Mouse (Mus musculus): ENCODE measurements around the gene Gm20388. TPM values are rescaled to one million over a fixed set of nuclear protein-coding genes. Genes with fewer than 3 reads are reported as not detected.

Gm20388 gene
- polyA plus RNA-seq, 1 experiment = 49.7 TPM

DNA sequence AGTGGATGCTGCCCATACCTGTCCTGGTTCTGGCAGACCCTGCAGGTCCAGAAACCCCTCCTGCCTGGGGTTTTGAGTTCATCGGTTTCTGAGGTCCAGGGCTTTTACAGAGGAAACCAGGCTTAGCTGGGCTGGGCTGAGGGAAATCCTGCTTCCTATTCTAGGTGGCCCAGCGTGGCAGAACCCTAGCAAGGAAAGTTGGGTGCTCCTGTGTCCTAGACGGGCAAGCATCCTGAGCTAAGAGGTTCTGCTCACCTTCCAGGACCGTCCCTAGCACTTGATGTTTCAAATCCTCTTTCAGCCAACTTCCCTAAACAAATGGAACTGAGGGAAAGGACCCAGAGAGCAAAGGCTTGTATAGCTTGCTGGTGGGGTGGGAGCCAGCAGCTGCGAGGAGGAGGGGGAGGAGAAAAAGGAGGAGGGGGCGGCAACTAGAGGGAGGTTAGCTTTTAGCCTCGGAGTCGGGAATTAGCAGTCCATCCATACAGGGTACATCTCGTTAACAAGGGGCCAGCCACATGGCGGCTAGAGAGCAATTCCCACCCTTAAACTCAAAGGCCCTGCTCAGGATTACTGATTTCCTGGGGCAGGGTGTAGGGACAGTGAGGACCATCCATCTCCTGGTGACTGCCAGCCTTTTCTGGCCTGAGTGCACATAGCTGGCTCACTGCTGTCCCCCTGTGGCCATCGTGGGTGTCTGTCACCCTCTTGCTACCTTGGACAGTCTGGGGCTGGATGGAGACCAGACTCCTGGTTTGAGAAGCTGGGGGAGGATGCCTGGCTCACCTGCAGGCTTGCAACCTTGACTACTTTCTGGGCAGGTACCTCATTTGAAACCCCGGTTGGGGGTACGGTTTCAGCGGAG lies 624.1 kb downstream of the Gm20388 start:
- WGBS = 31% methylated on average over 14 of the region's 14 CpGs
- Histone ChIP-seq H3K36me3 (ENCODE audit: control insufficient read depth, insufficient read depth, low read length) (no peaks in the 10 kb centered on the region), H3K4me1 (ENCODE audit: control insufficient read depth, insufficient read depth, low read length) (peaks cover 13% of the 10 kb centered on the region; the same call in 1 of the 2 replicates), H3K27ac (ENCODE audit: insufficient read depth, low read depth, low read length) (no peak overlapping the region), H3K27me3 (replicated peaks; ENCODE audit: control insufficient read depth, insufficient read depth, low read length) (no peaks in the 10 kb centered on the region), H3K4me3 (ENCODE audit: insufficient read depth, low read depth, low read length) (no peak overlapping the region)
- peak; percentile 100; the same call in 1 of the 2 replicates for TF ChIP-seq CTCF (conservative IDR thresholded peaks at IDR 0.05; ENCODE audit: insufficient read depth, insufficient read length, low read depth, low read length)
- TF ChIP-seq POLR2A (IDR thresholded peaks at IDR 0.05; ENCODE audit: low read depth, low read length) = no peak
- peak; percentile 92 for DNase-seq

- WGBS = 1% methylated on average over 76 of the region's 79 CpGs
- no peak for DNase-seq
- peaks cover 21% of the 10 kb centered on the region; the same call in 1 of the 2 replicates for H3K4me1 ChIP-seq (ENCODE audit: control insufficient read depth, insufficient read depth, low read length)
Measured at GRCm38 (mm10) chr8:120535452-120536305, 625.0 kb downstream of the Gm20388 start.

GRCm38 (mm10) chr8:120536306-120537206 lies 625.9 kb downstream of the Gm20388 start:
- no peak for DNase-seq
- Histone ChIP-seq H3K4me1 (ENCODE audit: control insufficient read depth, insufficient read depth, low read length) (peaks cover 24% of the 10 kb centered on the region), H3K4me3 (ENCODE audit: insufficient read depth, low read depth, low read length) (peak overlapping the region; percentile 70), H3K27me3 (replicated peaks; ENCODE audit: control insufficient read depth, insufficient read depth, low read length) (no peaks in the 10 kb centered on the region), H3K36me3 (ENCODE audit: control insufficient read depth, insufficient read depth, low read length) (no peaks in the 10 kb centered on the region), H3K27ac (ENCODE audit: insufficient read depth, low read depth, low read length) (peak overlapping the region; percentile 65; the same call in 1 of the 2 replicates)
- 1% methylated on average over 61 of the region's 61 CpGs for WGBS
- no peak for TF ChIP-seq CTCF (conservative IDR thresholded peaks at IDR 0.05; ENCODE audit: insufficient read depth, insufficient read length, low read depth, low read length)
- TF ChIP-seq POLR2A (IDR thresholded peaks at IDR 0.05; ENCODE audit: low read depth, low read length) = no peak

More at GRCm38 (mm10) chr8:120535452-120536305, 625.0 kb downstream of the Gm20388 start:
- TF ChIP-seq POLR2A (IDR thresholded peaks at IDR 0.05; ENCODE audit: low read depth, low read length) (no peak), CTCF (conservative IDR thresholded peaks at IDR 0.05; ENCODE audit: insufficient read depth, insufficient read length, low read depth, low read length) (no peak)
- H3K27ac ChIP-seq (ENCODE audit: insufficient read depth, low read depth, low read length) = no peak overlapping the region
- no peaks in the 10 kb centered on the region for H3K27me3 ChIP-seq (replicated peaks; ENCODE audit: control insufficient read depth, insufficient read depth, low read length)
- H3K36me3 ChIP-seq (ENCODE audit: control insufficient read depth, insufficient read depth, low read length) = no peaks in the 10 kb centered on the region
- peak overlapping the region; percentile 70 for H3K4me3 ChIP-seq (ENCODE audit: insufficient read depth, low read depth, low read length)

- peaks cover 31% of the 10 kb centered on the region for H3K4me1 ChIP-seq (ENCODE audit: control insufficient read depth, insufficient read depth, low read length)
Measured at GRCm38 (mm10) chr8:120537207-120537817, 626.7 kb downstream of the Gm20388 start.

DNA sequence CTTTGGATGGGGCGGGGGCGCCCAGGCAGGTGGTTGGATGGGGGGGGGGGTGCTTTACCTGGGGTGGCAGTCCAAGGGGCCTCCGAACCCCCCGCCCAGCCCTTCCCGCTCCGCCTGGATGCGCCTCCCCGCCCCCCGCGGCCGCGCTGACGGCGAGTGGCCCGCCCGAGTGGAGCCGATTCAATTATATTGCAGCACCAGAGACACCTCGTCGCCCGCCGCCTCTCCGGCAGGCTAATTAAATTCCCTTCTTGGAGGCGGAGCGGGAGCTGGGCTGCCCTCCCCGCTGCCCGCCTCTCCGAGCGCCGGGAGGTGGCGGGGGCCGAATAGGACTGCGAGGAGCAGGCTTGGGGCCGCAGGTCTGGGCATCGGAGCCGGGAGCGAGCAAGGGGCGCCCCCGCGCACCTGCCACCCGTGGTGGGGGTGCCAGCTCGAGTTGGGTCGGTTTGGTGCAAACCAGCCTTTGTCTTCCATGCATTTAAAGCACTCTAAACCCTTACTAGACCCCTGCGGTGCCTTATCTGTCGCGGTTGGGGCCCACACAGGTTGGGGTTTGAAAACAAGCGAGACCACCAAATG lies 627.3 kb downstream of the Gm20388 start:
- TF ChIP-seq POLR2A (IDR thresholded peaks at IDR 0.05; ENCODE audit: low read depth, low read length) (no peak), CTCF (conservative IDR thresholded peaks at IDR 0.05; ENCODE audit: insufficient read depth, insufficient read length, low read depth, low read length) (no peak)
- Histone ChIP-seq H3K36me3 (ENCODE audit: control insufficient read depth, insufficient read depth, low read length) (no peaks in the 10 kb centered on the region), H3K4me3 (ENCODE audit: insufficient read depth, low read depth, low read length) (peak overlapping the region; percentile 70), H3K27ac (ENCODE audit: insufficient read depth, low read depth, low read length) (peak overlapping the region; percentile 87), H3K4me1 (ENCODE audit: control insufficient read depth, insufficient read depth, low read length) (peaks cover 32% of the 10 kb centered on the region), H3K27me3 (replicated peaks; ENCODE audit: control insufficient read depth, insufficient read depth, low read length) (no peaks in the 10 kb centered on the region)
- WGBS = 3% methylated on average over 45 of the region's 46 CpGs
- peak; percentile 86 for DNase-seq

More at GRCm38 (mm10) chr8:120537207-120537817, 626.7 kb downstream of the Gm20388 start:
- Histone ChIP-seq H3K36me3 (ENCODE audit: control insufficient read depth, insufficient read depth, low read length) (no peaks in the 10 kb centered on the region), H3K4me3 (ENCODE audit: insufficient read depth, low read depth, low read length) (peak overlapping the region; percentile 70), H3K27me3 (replicated peaks; ENCODE audit: control insufficient read depth, insufficient read depth, low read length) (no peaks in the 10 kb centered on the region), H3K27ac (ENCODE audit: insufficient read depth, low read depth, low read length) (peak overlapping the region; percentile 65)
- peak; percentile 92 for DNase-seq
- TF ChIP-seq POLR2A (IDR thresholded peaks at IDR 0.05; ENCODE audit: low read depth, low read length) = no peak
- no peak for TF ChIP-seq CTCF (conservative IDR thresholded peaks at IDR 0.05; ENCODE audit: insufficient read depth, insufficient read length, low read depth, low read length)
- 1% methylated on average over 76 of the region's 79 CpGs for WGBS

Measured in kidney, adult 2 months (tissue).